In the genomic region with DNA sequence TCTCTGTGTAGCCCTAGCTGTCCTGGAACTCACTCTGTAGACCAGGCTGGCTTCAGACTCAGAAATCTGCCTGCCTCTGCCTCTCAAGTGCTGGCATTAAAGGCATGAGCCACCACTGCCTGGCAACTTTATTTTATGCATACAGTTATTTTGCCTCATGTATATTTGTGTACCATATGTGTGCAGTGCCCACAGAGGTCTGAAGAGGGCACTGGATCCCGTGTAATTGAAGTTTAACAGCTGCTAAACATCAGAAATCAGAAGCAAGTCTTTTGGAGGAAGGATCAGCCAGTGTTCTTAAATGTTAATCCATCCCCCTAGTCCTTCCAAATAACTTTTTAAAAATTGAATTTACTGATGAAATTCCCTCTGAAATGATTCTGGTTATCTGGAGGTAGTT, we compare ENCODE assay signal across 10 mouse cellular contexts.
DNase-seq lines count a peak whose midpoint lies in the region; ATAC-seq and TF ChIP-seq lines count a peak whose summit lies in the region.
"Had no signal": no experiment of that assay in that cellular context is flagged by ENCODE, and none has a peak within 500 bp of the region (broad histone marks: within the 10 kb centered on the region; RNA-seq: fewer than 3 reads in every experiment).

No protein-coding gene starts in this region.

- WGBS in heart, adult 2 months: 86% methylated on average over 1 of the region's 1 CpGs
- 78% methylated on average over 1 of the region's 1 CpGs for WGBS in embryonic facial prominence, embryonic 10.5 days

- H3K27ac ChIP-seq in heart, adult 2 months: no peak overlapping the region
- H3K27ac ChIP-seq in layer of hippocampus, adult 2 months: no peak overlapping the region
- H3K27ac ChIP-seq in embryonic facial prominence, embryonic 10.5 days (replicated peaks): no peak overlapping the region
- H3K27ac ChIP-seq: macrophage had no signal

- H3K4me3 ChIP-seq in heart, adult 2 months: no peak overlapping the region
- no peak overlapping the region for H3K4me3 ChIP-seq in layer of hippocampus, adult 2 months
- no peak overlapping the region for H3K4me3 ChIP-seq in embryonic facial prominence, embryonic 10.5 days

- peaks cover 1% of the 10 kb centered on the region; the same call in 1 of the 2 replicates for H3K79me2 ChIP-seq in heart, adult 2 months (replicated peaks; ENCODE audit: control insufficient read depth, insufficient read depth, low read length)

- no peak for ATAC-seq in monocyte, adult 5-6 weeks (replicated peaks; ENCODE audit: insufficient number of reproducible peaks, low FRiP score, low TSS enrichment, poor library complexity, severe bottlenecking)

- H3K36me3 ChIP-seq in heart, adult 2 months (ENCODE audit: control insufficient read depth, insufficient read depth, low read length): peaks cover 6% of the 10 kb centered on the region
- H3K36me3 ChIP-seq in embryonic facial prominence, embryonic 10.5 days (replicated peaks): peaks cover 4% of the 10 kb centered on the region

- H3K4me1 ChIP-seq in heart, adult 2 months (ENCODE audit: control insufficient read depth, insufficient read depth, low read length): peaks cover 7% of the 10 kb centered on the region
- no peaks in the 10 kb centered on the region for H3K4me1 ChIP-seq in embryonic facial prominence, embryonic 10.5 days

- no peak for TF ChIP-seq POLR2A in heart, adult 2 months (IDR thresholded peaks at IDR 0.05; ENCODE audit: insufficient read depth, low read depth, low read length)

- no peak for DNase-seq in heart, adult 2 months
- no peak for DNase-seq in heart, postnatal 25 days (ENCODE audit: low spot score)
- no peak for DNase-seq in layer of hippocampus, adult 2 months (ENCODE audit: low spot score in 2 of 2)
- DNase-seq in layer of hippocampus, postnatal 10 days (ENCODE audit: low spot score in 2 of 2): no peak
- DNase-seq in 3T3-L1 (ENCODE audit: low read depth, low spot score): peak; percentile 52
- DNase-seq in R1 (ENCODE audit: low read depth, low spot score): peak; percentile 36
- DNase-seq in embryonic facial prominence, embryonic 10.5 days (ENCODE audit: low spot score): no peak
- DNase-seq: cerebellum, adult 18-20 months had no signal

- H3K27me3 ChIP-seq in heart, adult 2 months (ENCODE audit: control insufficient read depth, insufficient read depth, low read length): no peaks in the 10 kb centered on the region
- no peaks in the 10 kb centered on the region for H3K27me3 ChIP-seq in embryonic facial prominence, embryonic 10.5 days (replicated peaks; ENCODE audit: low read depth, poor library complexity, severe bottlenecking)

- no peaks in the 10 kb centered on the region for H3K9me3 ChIP-seq in embryonic facial prominence, embryonic 10.5 days

- no peak for TF ChIP-seq EP300 in heart, adult 2 months (IDR thresholded peaks at IDR 0.05; ENCODE audit: insufficient read depth, low read depth, low read length)

- no peak overlapping the region for H3K9ac ChIP-seq in heart, adult 2 months (ENCODE audit: low read depth, low read length)

- peak; percentile 62 for TF ChIP-seq CTCF in heart, adult 2 months (IDR thresholded peaks at IDR 0.05)
- TF ChIP-seq CTCF in layer of hippocampus, adult 2 months (conservative IDR thresholded peaks at IDR 0.05): peak; percentile 55

- intact Hi-C loops in heart, adult 2 months (cut with DNase I): loop anchor here (5.0 kb wide), 1 partner anchor 348 kb away; no protein-coding TSS in a partner anchor
- intact Hi-C loops in heart, postnatal 25 days (cut with DNase I): loop anchor here (5.0 kb wide), 1 partner anchor 348 kb away; no protein-coding TSS in a partner anchor

Comparison
In these comparisons a context has a peak if more than half of its experiments do, and no peak if none do; other contexts are left out.
1. DNase-seq: peak in 3T3-L1 (single experiment) and R1 (single experiment); none in heart, adult 2 months (0 of 2), heart, postnatal 25 days (single experiment), layer of hippocampus, adult 2 months (0 of 2), layer of hippocampus, postnatal 10 days (0 of 2) and embryonic facial prominence, embryonic 10.5 days (single experiment).